Mouse (Mus musculus) limb, embryonic 15.5 days (tissue): ENCODE data around the gene Ms4a7. TPM values are rescaled to one million over a fixed set of nuclear protein-coding genes. Genes with fewer than 3 reads are reported as not detected.

ENCODE experiments used
- ATAC-seq: fragments of 200-750 bp; cut with Nextera tagmentation; 2 replicates; pipeline ENCODE4 v1.8.0; 2017; ENCODE audit warnings: low read depth, moderate TSS enrichment; ENCODE audit not compliant: insufficient number of reproducible peaks, low FRiP score, low TSS enrichment
- H3K27ac ChIP-seq: fragments of 300-500 bp; sonication (generic); 2 replicates; pipeline ENCODE4 v1.5.1; 2015; ENCODE audit warnings: moderate library complexity, mild to moderate bottlenecking, inconsistent platforms
- H3K27me3 ChIP-seq: fragments of 300-500 bp; sonication (generic); 2 replicates; pipeline ENCODE4 v1.6.1; 2015; ENCODE audit warnings: inconsistent platforms
- H3K36me3 ChIP-seq: fragments of 300-500 bp; sonication (generic); 2 replicates; pipeline ENCODE4 v1.6.1; 2015; ENCODE audit warnings: inconsistent platforms
- H3K4me1 ChIP-seq: fragments of 300-500 bp; sonication (generic); 2 replicates; pipeline ENCODE4 v1.6.1; 2015; ENCODE audit warnings: inconsistent platforms
- H3K4me2 ChIP-seq: fragments of 300-500 bp; sonication (generic); 2 replicates; pipeline ENCODE4 v1.6.1; 2015; ENCODE audit warnings: mild to moderate bottlenecking, inconsistent platforms
- H3K4me3 ChIP-seq: fragments of 300-500 bp; sonication (generic); 2 replicates; pipeline ENCODE4 v1.5.1; 2015; ENCODE audit warnings: mild to moderate bottlenecking, inconsistent platforms
- H3K9ac ChIP-seq: fragments of 300-500 bp; sonication (generic); 2 replicates; pipeline ENCODE4 v1.6.1; 2015; ENCODE audit warnings: inconsistent platforms
- H3K9me3 ChIP-seq: fragments of 300-500 bp; sonication (generic); 2 replicates; pipeline ENCODE4 v1.6.1; 2016; ENCODE audit warnings: inconsistent platforms
- WGBS: fragments of 180-500 bp; shearing (Covaris S2); methylation state at CpG from one replicate; pipeline ENCODE4 v1.1.7; 2015; 5-methylcytosine and 5-hydroxymethylcytosine counted together
- polyA plus RNA-seq: library from polyadenylated mRNA; unstranded; fragments of >200 nt; fragmentation: Nextera tagmentation; extraction: Ambion mirVana; gene quantifications from 2 replicates; pipeline ENCODE4 v1.2.1, GENCODE M21; 2015

The Ms4a7 gene
- polyA plus RNA-seq, result 9.4 and 9.8 TPM in 2 replicates

GRCm38 (mm10) chr19:11335932-11336331 is at the start of gene Ms4a7:
Gene Ms4a7 (minus strand): TSS chr19:11336146.
- H3K27me3 ChIP-seq, result no peaks in the 10 kb centered on the region
- no peaks in the 10 kb centered on the region for H3K4me1 ChIP-seq
- no peaks in the 10 kb centered on the region for H3K9me3 ChIP-seq
- no peak for ATAC-seq
- no peak within 1 kb of the TSS for H3K4me3 ChIP-seq
- no peak within 1 kb of the TSS for H3K27ac ChIP-seq
- no peak within 1 kb of the TSS for H3K4me2 ChIP-seq
- H3K36me3 ChIP-seq, result no peaks in the 10 kb centered on the region
- WGBS, result 84% methylated on average over 6 of the region's 6 CpGs
- no peak within 1 kb of the TSS for H3K9ac ChIP-seq

DNA sequence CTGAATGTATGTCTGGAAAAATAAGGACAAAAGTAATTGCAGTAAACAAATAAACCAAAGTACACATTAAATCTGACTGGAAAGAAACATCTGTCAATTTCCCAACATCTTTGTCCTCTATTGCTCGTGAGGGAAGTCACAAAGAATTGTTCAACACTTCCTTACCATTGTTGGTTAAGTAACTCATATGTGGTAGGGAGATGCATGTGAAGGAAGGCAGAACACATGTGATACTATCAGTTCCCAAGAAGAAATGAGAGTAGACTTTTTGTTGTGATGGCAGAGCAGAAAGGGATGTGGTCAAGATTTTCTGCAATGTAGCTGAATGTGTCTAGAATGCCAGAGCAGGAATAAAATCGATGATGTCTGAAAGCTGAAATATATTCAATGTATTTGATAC is 40.5 kb upstream of the Ms4a7 start:
- Histone ChIP-seq H3K36me3 (no peaks in the 10 kb centered on the region), H3K27ac (no peak overlapping the region), H3K9ac (no peak overlapping the region), H3K4me1 (no peaks in the 10 kb centered on the region), H3K4me3 (no peak overlapping the region), H3K9me3 (no peaks in the 10 kb centered on the region), H3K4me2 (no peak overlapping the region), H3K27me3 (no peaks in the 10 kb centered on the region)
- no peak for ATAC-seq
- WGBS, result 67% methylated on average over 2 of the region's 2 CpGs

DNA sequence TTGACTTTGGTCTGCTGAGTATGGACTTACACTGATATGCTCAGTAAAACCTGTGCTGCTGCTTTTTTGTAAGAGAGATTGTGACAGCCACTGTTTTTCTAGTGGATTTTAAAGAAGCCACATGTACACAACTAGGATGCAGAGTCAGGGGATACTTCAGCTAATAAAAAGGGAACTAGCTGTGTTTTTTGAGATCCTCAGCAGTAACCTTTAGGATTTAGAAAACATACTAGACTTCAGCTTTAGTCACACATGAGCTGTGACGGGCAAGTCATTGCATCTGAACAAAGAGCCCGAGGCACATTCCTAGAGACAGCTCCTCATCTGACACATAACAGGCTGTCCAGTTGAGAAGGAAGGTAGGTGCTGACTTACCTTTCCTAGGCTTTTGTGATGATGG is 39.3 kb upstream of the Ms4a7 start, which contains the start of gene Ms4a4a:
TSS of gene Ms4a4a (plus strand) at position 251 of the 400 bp plus-strand sequence.
- Histone ChIP-seq H3K9ac (no peak within 1 kb of the TSS), H3K4me2 (no peak within 1 kb of the TSS), H3K4me1 (no peaks in the 10 kb centered on the region), H3K9me3 (no peaks in the 10 kb centered on the region), H3K27me3 (no peaks in the 10 kb centered on the region), H3K27ac (no peak within 1 kb of the TSS), H3K4me3 (no peak within 1 kb of the TSS), H3K36me3 (no peaks in the 10 kb centered on the region)
- 68% methylated on average over 2 of the region's 2 CpGs for WGBS
- no peak for ATAC-seq

DNA sequence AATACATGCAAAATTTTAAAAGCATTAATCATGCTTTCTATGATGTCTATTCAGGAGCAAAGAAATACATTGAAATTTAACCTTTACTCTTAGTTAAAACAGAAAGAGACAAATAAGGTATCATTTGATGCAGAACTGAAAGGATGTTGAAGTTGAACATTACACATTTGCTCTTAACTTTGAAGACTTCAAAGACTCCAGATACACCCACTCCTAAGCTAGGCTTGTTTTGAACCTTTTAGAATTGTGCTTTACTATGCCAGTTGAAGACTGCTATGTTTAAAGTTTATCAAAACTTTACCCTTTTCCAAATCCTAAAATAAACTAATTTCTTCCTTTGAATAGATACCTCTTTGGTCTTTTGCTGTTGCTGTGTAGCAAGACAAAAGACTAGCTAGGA is 35.2 kb upstream of the Ms4a7 start:
- no peaks in the 10 kb centered on the region for H3K27me3 ChIP-seq
- no peak overlapping the region for H3K4me3 ChIP-seq
- H3K4me1 ChIP-seq, result no peaks in the 10 kb centered on the region
- no peak overlapping the region for H3K9ac ChIP-seq
- H3K9me3 ChIP-seq, result no peaks in the 10 kb centered on the region
- no peak for ATAC-seq
- H3K36me3 ChIP-seq, result no peaks in the 10 kb centered on the region
- no peak overlapping the region for H3K4me2 ChIP-seq
- no peak overlapping the region for H3K27ac ChIP-seq

DNA sequence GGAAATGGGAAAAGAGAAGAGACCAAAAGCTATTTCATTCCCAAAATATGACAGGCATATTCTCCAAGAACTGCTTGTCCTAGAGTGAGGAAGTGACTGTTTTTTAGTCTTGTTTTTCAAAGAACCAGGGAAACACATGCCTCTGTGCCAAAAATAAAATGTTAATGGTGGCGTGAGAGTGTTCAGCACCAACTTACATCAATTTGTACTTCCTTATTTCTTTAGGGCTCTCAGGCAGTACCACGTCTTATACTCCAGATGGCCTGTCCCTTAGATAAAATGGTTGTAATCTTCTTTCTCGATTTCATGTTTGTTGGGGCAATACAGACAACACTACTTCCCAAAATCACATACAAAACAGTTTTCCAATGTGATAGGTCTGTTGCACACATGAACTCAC is 32.4 kb upstream of the Ms4a7 start:
- WGBS, result 75% methylated on average over 3 of the region's 3 CpGs
- no peaks in the 10 kb centered on the region for H3K36me3 ChIP-seq
- no peaks in the 10 kb centered on the region for H3K4me1 ChIP-seq
- no peaks in the 10 kb centered on the region for H3K27me3 ChIP-seq
- ATAC-seq, result no peak
- no peak overlapping the region for H3K4me2 ChIP-seq
- no peaks in the 10 kb centered on the region for H3K9me3 ChIP-seq
- no peak overlapping the region for H3K4me3 ChIP-seq
- H3K9ac ChIP-seq, result no peak overlapping the region
- H3K27ac ChIP-seq, result no peak overlapping the region

DNA sequence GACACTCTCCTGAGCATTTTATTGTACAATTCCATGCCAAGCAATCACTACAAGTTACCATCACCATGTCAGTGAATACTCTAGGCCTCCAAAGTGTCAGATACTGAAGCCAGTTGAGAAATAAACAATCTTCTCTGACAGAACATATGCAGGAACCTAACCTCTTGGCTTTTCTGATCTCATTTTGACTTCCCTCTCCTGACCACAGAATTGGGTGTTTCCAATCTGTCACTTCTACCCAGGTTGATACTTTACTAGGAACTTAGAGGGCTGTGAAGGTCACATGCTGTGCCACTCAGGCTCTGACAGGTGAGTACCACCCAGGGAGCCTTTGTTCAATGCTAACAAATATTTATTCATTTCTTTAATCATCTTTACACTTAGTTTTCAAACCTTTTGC is 26.1 kb upstream of the Ms4a7 start:
- ATAC-seq, result no peak
- H3K9ac ChIP-seq, result no peak overlapping the region

GRCm38 (mm10) chr19:11360106-11360505 is 24.2 kb upstream of the Ms4a7 start:
- ATAC-seq, result no peak
- no peaks in the 10 kb centered on the region for H3K27me3 ChIP-seq
- H3K9me3 ChIP-seq, result no peaks in the 10 kb centered on the region
- H3K4me1 ChIP-seq, result no peaks in the 10 kb centered on the region
- no peak overlapping the region for H3K4me3 ChIP-seq
- no peaks in the 10 kb centered on the region for H3K36me3 ChIP-seq
- no peak overlapping the region for H3K4me2 ChIP-seq
- H3K9ac ChIP-seq, result no peak overlapping the region
- no peak overlapping the region for H3K27ac ChIP-seq
- 57% methylated on average over 3 of the region's 3 CpGs for WGBS

More for the DNA sequence above, 26.1 kb upstream of the Ms4a7 start:
- no peaks in the 10 kb centered on the region for H3K9me3 ChIP-seq
- H3K4me3 ChIP-seq, result no peak overlapping the region
- H3K4me2 ChIP-seq, result no peak overlapping the region
- H3K4me1 ChIP-seq, result no peaks in the 10 kb centered on the region
- H3K36me3 ChIP-seq, result no peaks in the 10 kb centered on the region
- no peaks in the 10 kb centered on the region for H3K27me3 ChIP-seq
- H3K27ac ChIP-seq, result no peak overlapping the region

- Histone ChIP-seq H3K4me1 (no peaks in the 10 kb centered on the region), H3K27me3 (no peaks in the 10 kb centered on the region), H3K27ac (no peak overlapping the region), H3K4me2 (no peak overlapping the region), H3K36me3 (no peaks in the 10 kb centered on the region), H3K4me3 (no peak overlapping the region), H3K9ac (no peak overlapping the region), H3K9me3 (no peaks in the 10 kb centered on the region)
- no peak for ATAC-seq
- 80% methylated on average over 7 of the region's 7 CpGs for WGBS
Observed at GRCm38 (mm10) chr19:11355730-11356129, 19.8 kb upstream of the Ms4a7 start.

GRCm38 (mm10) chr19:11351878-11352277 is 15.9 kb upstream of the Ms4a7 start:
- ATAC-seq, result no peak

GRCm38 (mm10) chr19:11349698-11350481 is 13.9 kb upstream of the Ms4a7 start:
- H3K4me2 ChIP-seq, result no peak overlapping the region
- no peak for ATAC-seq
- H3K9ac ChIP-seq, result no peak overlapping the region
- no peaks in the 10 kb centered on the region for H3K27me3 ChIP-seq
- no peaks in the 10 kb centered on the region for H3K36me3 ChIP-seq
- H3K9me3 ChIP-seq, result no peaks in the 10 kb centered on the region
- H3K27ac ChIP-seq, result no peak overlapping the region
- no peaks in the 10 kb centered on the region for H3K4me1 ChIP-seq
- no peak overlapping the region for H3K4me3 ChIP-seq
- WGBS, result 55% methylated on average over 7 of the region's 7 CpGs

More at GRCm38 (mm10) chr19:11351878-11352277, 15.9 kb upstream of the Ms4a7 start:
- no peak overlapping the region for H3K27ac ChIP-seq
- no peaks in the 10 kb centered on the region for H3K36me3 ChIP-seq
- H3K4me3 ChIP-seq, result no peak overlapping the region
- H3K9me3 ChIP-seq, result no peaks in the 10 kb centered on the region
- H3K4me1 ChIP-seq, result no peaks in the 10 kb centered on the region
- 43% methylated on average over 3 of the region's 3 CpGs for WGBS
- H3K27me3 ChIP-seq, result no peaks in the 10 kb centered on the region
- no peak overlapping the region for H3K4me2 ChIP-seq
- H3K9ac ChIP-seq, result no peak overlapping the region

GRCm38 (mm10) chr19:11343992-11344391 is 8.0 kb upstream of the Ms4a7 start:
- no peak for ATAC-seq
- Histone ChIP-seq H3K9me3 (no peaks in the 10 kb centered on the region), H3K4me3 (no peak overlapping the region), H3K27ac (no peak overlapping the region), H3K4me1 (no peaks in the 10 kb centered on the region), H3K27me3 (no peaks in the 10 kb centered on the region), H3K36me3 (no peaks in the 10 kb centered on the region), H3K9ac (no peak overlapping the region), H3K4me2 (no peak overlapping the region)

DNA sequence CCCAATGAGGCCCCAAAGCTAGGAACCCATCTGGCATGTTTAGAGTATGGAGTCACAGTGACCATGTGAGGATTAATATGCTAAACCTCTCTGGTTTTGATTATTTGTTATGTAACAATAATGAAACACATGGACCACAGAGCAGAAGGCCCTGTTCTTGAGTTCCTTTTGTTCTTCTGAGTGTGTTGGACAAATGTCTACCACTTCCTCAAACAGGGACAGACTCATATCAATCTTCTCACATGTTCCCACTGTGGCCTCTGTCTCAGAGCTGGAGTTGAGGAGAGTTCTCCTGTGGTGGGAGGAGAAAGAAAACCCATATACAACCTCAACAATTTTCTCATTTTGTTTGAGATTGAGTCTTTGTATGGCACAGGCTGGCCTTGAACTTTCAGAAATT is 7.2 kb upstream of the Ms4a7 start:
- no peak for ATAC-seq
- no peaks in the 10 kb centered on the region for H3K4me1 ChIP-seq
- no peak overlapping the region for H3K9ac ChIP-seq
- H3K27me3 ChIP-seq, result no peaks in the 10 kb centered on the region
- H3K4me3 ChIP-seq, result no peak overlapping the region
- no peaks in the 10 kb centered on the region for H3K36me3 ChIP-seq
- no peak overlapping the region for H3K4me2 ChIP-seq
- H3K9me3 ChIP-seq, result no peaks in the 10 kb centered on the region
- H3K27ac ChIP-seq, result no peak overlapping the region

DNA sequence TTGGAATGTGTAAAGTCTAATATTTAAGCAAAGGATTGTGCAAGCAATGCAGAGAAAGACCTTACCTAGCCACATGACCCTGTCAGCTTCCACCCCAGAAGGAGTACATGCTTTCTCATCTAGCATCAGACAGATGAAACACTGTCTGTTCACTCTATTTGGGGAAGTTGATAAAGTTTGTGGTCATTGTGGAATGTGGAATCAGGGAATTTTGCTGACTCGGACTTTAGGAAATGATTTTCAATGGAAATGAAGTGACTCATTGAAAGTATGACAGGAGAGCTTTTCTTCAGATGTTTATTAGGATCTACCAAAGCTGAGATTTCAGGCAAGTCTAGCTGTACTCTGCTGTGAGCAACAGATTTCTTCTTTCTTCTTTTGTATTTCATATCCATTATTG is 14.8 kb downstream of the Ms4a7 start:
- Histone ChIP-seq H3K9ac (no peak overlapping the region), H3K4me2 (no peak overlapping the region), H3K27ac (no peak overlapping the region), H3K4me3 (no peak overlapping the region), H3K36me3 (no peaks in the 10 kb centered on the region), H3K4me1 (no peaks in the 10 kb centered on the region), H3K27me3 (no peaks in the 10 kb centered on the region), H3K9me3 (no peaks in the 10 kb centered on the region)
- 85% methylated on average over 1 of the region's 1 CpGs for WGBS
- ATAC-seq, result no peak
